Mouse (Mus musculus) cerebellum, adult 18-20 months (tissue): Measurements from ENCODE around the gene Gm14597.
"Not testable (repeated sequence)": the region's sequence is repeated elsewhere in the genome, so short reads cannot be mapped to it uniquely, and the experiment has no call there.

Experiments used
- DNase-seq, 2 experiments: peaks; one replicate each; pipeline ENCODE4 v3.0.0; 2021

The Gm14597 gene

GRCm38 (mm10) chrX:53608879-53609278 lies at the start of gene Gm14597:
TSS of gene Gm14597 (minus strand) at chrX:53608979.
- peak in 1 of 2 experiments; percentile 4 for DNase-seq

GRCm38 (mm10) chrX:53652917-53653316 lies 44.1 kb upstream of the Gm14597 start:
- not testable (repeated sequence) for DNase-seq

GRCm38 (mm10) chrX:53645885-53646284 lies 37.1 kb upstream of the Gm14597 start:
- DNase-seq: no peak

- peak; percentile 81 to 83 for DNase-seq
Measured at GRCm38 (mm10) chrX:53642980-53643961, 34.5 kb upstream of the Gm14597 start, which contains the start of gene Rtl8a. TSS of gene Rtl8a (minus strand) at chrX:53643682.

GRCm38 (mm10) chrX:53642604-53642979 lies 33.8 kb upstream of the Gm14597 start:
- DNase-seq: peak in 1 of 2 experiments; percentile 10

- DNase-seq: not testable (repeated sequence)
Measured at GRCm38 (mm10) chrX:53638107-53638506, 29.3 kb upstream of the Gm14597 start.

- not testable (repeated sequence) for DNase-seq
Measured at GRCm38 (mm10) chrX:53611395-53611794, 2.6 kb upstream of the Gm14597 start.

- DNase-seq: peak; percentile 71 to 77
Measured at GRCm38 (mm10) chrX:53610571-53610970, 1.8 kb upstream of the Gm14597 start.

GRCm38 (mm10) chrX:53608122-53608813 lies 511 bp downstream of the Gm14597 start:
- peak; percentile 39 to 48 for DNase-seq

- DNase-seq: peak; percentile 75 to 81
Measured at GRCm38 (mm10) chrX:53607242-53608121, 1.3 kb downstream of the Gm14597 start, which contains the start of gene Rtl8c. TSS of gene Rtl8c (plus strand) at chrX:53608032.

GRCm38 (mm10) chrX:53606176-53606575 lies 2.6 kb downstream of the Gm14597 start:
- DNase-seq: peak in 1 of 2 experiments; percentile 3

GRCm38 (mm10) chrX:53599993-53600392 lies 8.8 kb downstream of the Gm14597 start:
- peak; percentile 58 to 71 for DNase-seq

GRCm38 (mm10) chrX:53583404-53583803 lies 25.4 kb downstream of the Gm14597 start:
- DNase-seq: not testable (repeated sequence)

- DNase-seq: not testable (repeated sequence)
Measured at GRCm38 (mm10) chrX:53581407-53581806, 27.4 kb downstream of the Gm14597 start.

GRCm38 (mm10) chrX:53579311-53579710 lies 29.5 kb downstream of the Gm14597 start:
- no peak for DNase-seq
